8 mouse cellular contexts compared by ENCODE assay signal in genomic region chr4:95924210-95925184, GRCm38 (mm10). TPM values are rescaled to one million over a fixed set of nuclear protein-coding genes. Genes with fewer than 3 reads are reported as not detected.
DNase-seq lines count a peak whose midpoint lies in the region; ATAC-seq and TF ChIP-seq lines count a peak whose summit lies in the region.

No protein-coding gene starts in this region.

- DNase-seq in 3T3-L1 (ENCODE audit: low read depth, low spot score): peak; percentile 85
- peak; percentile 84 for DNase-seq in adrenal gland, postnatal 10 days
- peak; percentile 82 for DNase-seq in embryo, embryonic 9.5 days (ENCODE audit: extremely low spot score)
- peak; percentile 61 to 81 for DNase-seq in heart, adult 2 months
- DNase-seq in kidney, adult 8-10 months: peak; percentile 38 to 62
- peak; percentile 88 for DNase-seq in limb, embryonic 11.5 days (ENCODE audit: low spot score)
- DNase-seq in spleen, postnatal 14 days (ENCODE audit: low spot score in 2 of 2): peak; percentile 24 to 41

- H3K27me3 ChIP-seq in heart, adult 2 months (ENCODE audit: control insufficient read depth, insufficient read depth, low read length): no peaks in the 10 kb centered on the region
- no peaks in the 10 kb centered on the region for H3K27me3 ChIP-seq in limb, embryonic 11.5 days (ENCODE audit: control insufficient read depth, insufficient read depth, low read length)
- H3K27me3 ChIP-seq in myocyte (ENCODE audit: control insufficient read depth, insufficient read depth, insufficient read length): no peaks in the 10 kb centered on the region

- 16% methylated on average over 7 of the region's 7 CpGs for WGBS in heart, adult 2 months
- WGBS in limb, embryonic 11.5 days: 22% methylated on average over 7 of the region's 7 CpGs

- H3K9me3 ChIP-seq in limb, embryonic 11.5 days (ENCODE audit: control insufficient read depth, low read length): no peaks in the 10 kb centered on the region

- TF ChIP-seq EP300 in heart, adult 2 months (IDR thresholded peaks at IDR 0.05; ENCODE audit: insufficient read depth, low read depth, low read length): 0 out of 2 replicates have a peak, but pooled peaks have one; percentile 64

- H3K4me2 ChIP-seq in limb, embryonic 11.5 days (ENCODE audit: low read depth, severe bottlenecking): no peak overlapping the region
- peak overlapping the region; percentile 38 for H3K4me2 ChIP-seq in myocyte (ENCODE audit: low read depth)

- no peaks in the 10 kb centered on the region for H3K4me1 ChIP-seq in heart, adult 2 months (ENCODE audit: control insufficient read depth, insufficient read depth, low read length)
- no peaks in the 10 kb centered on the region for H3K4me1 ChIP-seq in limb, embryonic 11.5 days (ENCODE audit: control insufficient read depth, insufficient read depth, low read length)

- H3K4me3 ChIP-seq in heart, adult 2 months: no peak overlapping the region
- no peak overlapping the region for H3K4me3 ChIP-seq in limb, embryonic 11.5 days (ENCODE audit: low read depth, low read length)
- no peak overlapping the region for H3K4me3 ChIP-seq in myocyte

- peak; percentile 54; the same call in 1 of the 2 replicates for ATAC-seq in limb, embryonic 11.5 days (ENCODE audit: insufficient number of reproducible peaks, low FRiP score, low TSS enrichment, low read depth)

- peak; percentile 79 for TF ChIP-seq CTCF in heart, adult 2 months (IDR thresholded peaks at IDR 0.05)

- H3K36me3 ChIP-seq in heart, adult 2 months (ENCODE audit: control insufficient read depth, insufficient read depth, low read length): no peaks in the 10 kb centered on the region
- H3K36me3 ChIP-seq in limb, embryonic 11.5 days (ENCODE audit: control insufficient read depth, insufficient read depth, low read length): no peaks in the 10 kb centered on the region
- no peaks in the 10 kb centered on the region for H3K36me3 ChIP-seq in myocyte (ENCODE audit: control insufficient read depth, insufficient read depth)

- H3K79me2 ChIP-seq in heart, adult 2 months (replicated peaks; ENCODE audit: control insufficient read depth, insufficient read depth, low read length): no peaks in the 10 kb centered on the region
- H3K79me2 ChIP-seq in myocyte (ENCODE audit: control insufficient read depth, insufficient read depth): no peaks in the 10 kb centered on the region

- no peak for TF ChIP-seq POLR2A in heart, adult 2 months (IDR thresholded peaks at IDR 0.05; ENCODE audit: insufficient read depth, low read depth, low read length)
- no peak for TF ChIP-seq POLR2A in myocyte (IDR thresholded peaks at IDR 0.05; ENCODE audit: insufficient read length, low read depth)

- H3ac ChIP-seq in myocyte (ENCODE audit: control insufficient read depth, insufficient read length): no peak overlapping the region

- no peak overlapping the region for H3K27ac ChIP-seq in heart, adult 2 months
- no peak overlapping the region for H3K27ac ChIP-seq in limb, embryonic 11.5 days (replicated peaks; ENCODE audit: low read depth, low read length)

- no peak overlapping the region for H3K9ac ChIP-seq in heart, adult 2 months (ENCODE audit: low read depth, low read length)
- H3K9ac ChIP-seq in limb, embryonic 11.5 days (ENCODE audit: low read length): no peak overlapping the region

- intact Hi-C loops in heart, adult 2 months (cut with DNase I): loop anchor here (2.0 kb wide), 1 partner anchor 916 kb away; no protein-coding TSS in a partner anchor

TF ChIP-seq in myocyte, 11 proteins besides CTCF, POLR2A, EP300 and RAD21:
- TF ChIP-seq MYOG (IDR thresholded peaks at IDR 0.05; ENCODE audit: control insufficient read depth in 1 of 3, insufficient read depth in 1 of 3, insufficient read length in 2 of 3, low read depth in 2 of 3): peak in 1 of 3 experiments; percentile 40
- TF ChIP-seq CEBPB (IDR thresholded peaks at IDR 0.05; ENCODE audit: insufficient read depth, poor library complexity, severe bottlenecking): no peak
- peak in 1 of 3 experiments; percentile 27 for TF ChIP-seq MYOD1 (IDR thresholded peaks at IDR 0.05; ENCODE audit: control insufficient read depth in 1 of 3, insufficient read length in 2 of 3, low read depth in 2 of 3)
- no peak for TF ChIP-seq MAX (IDR thresholded peaks at IDR 0.05; ENCODE audit: low read depth)
- TF ChIP-seq USF1 (IDR thresholded peaks at IDR 0.05; ENCODE audit: low read depth): no peak

RNA-seq across cellular contexts. Expression of gene Hook1, which starts 42.5 kb away (rescaled TPM):
- total RNA-seq in adrenal gland, postnatal 10 days (2021): 10 to 100 TPM; 11.7 to 13.2 TPM
- 10 to 100 TPM in 1 of 2 experiments, 1 to 10 TPM in 1; 8.9 to 11.1 TPM for total RNA-seq in heart, adult 2 months (2021)
- 3.2 and 5.2 TPM in 2 replicates for polyA plus RNA-seq in heart, adult 2 months (2012; rRNA removed)
- polyA plus RNA-seq in limb, embryonic 11.5 days (2014; fragmentation: Nextera tagmentation; extraction: Ambion mirVana): 16.4 and 19.0 TPM in 2 replicates
- 0.10 TPM for polyA plus RNA-seq in myocyte (2012; fragmentation: generic; extraction: Trizol)

Comparison
In these comparisons a context has a peak if more than half of its experiments do, and no peak if none do; other contexts are left out.
1. DNase-seq: peak in every context shown above with its lines; median percentile 88 in limb, embryonic 11.5 days; 85 in 3T3-L1; 84 in adrenal gland, postnatal 10 days; 82 in embryo, embryonic 9.5 days; 71 in heart, adult 2 months; 50 in kidney, adult 8-10 months; 32 in spleen, postnatal 14 days.